Mouse (Mus musculus): ENCODE data around the gene Btbd18.

Btbd18 gene

DNA sequence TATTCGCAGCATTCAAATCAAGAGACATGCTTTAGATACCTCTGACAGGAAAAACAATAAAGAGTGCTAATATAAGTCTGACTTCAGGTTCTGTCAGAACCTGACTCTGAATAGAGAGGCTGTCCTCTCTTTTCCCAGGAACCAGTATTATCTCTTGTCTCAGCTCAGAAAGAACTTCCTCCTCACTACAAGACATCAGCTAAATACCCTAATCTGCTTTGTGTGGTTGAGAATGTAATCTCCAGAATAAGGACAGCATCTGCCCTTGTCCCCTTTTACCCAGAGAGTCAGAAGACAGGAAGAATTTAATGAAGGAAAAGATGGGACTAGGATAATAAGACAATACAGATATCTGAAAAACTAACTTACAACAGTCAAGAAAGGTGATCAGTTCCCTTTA lies 44.6 kb downstream of the Btbd18 start:
- no peak for DNase-seq (ENCODE audit: low read depth, low spot score)

DNA sequence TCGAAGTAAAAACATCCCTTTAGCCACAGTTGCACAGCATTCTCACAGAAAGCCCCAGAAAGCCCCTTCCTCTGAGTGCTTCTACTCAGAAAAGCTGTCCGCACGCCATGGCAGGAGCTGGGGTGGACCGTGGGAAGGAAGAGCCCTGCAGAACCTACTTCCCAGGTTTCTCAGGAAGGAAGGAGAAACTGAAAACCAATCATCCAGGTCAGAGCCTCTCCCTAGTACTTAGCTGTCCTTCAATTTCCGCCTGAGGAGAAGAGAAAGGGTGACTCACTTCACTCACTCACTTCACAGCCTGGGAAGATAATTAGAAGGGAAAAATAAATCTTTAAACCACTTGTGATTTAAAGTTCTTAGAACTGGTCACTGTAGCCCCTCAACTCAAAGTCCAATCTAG lies 45.5 kb downstream of the Btbd18 start:
- peak; percentile 42 for DNase-seq (ENCODE audit: low read depth, low spot score)

DNA sequence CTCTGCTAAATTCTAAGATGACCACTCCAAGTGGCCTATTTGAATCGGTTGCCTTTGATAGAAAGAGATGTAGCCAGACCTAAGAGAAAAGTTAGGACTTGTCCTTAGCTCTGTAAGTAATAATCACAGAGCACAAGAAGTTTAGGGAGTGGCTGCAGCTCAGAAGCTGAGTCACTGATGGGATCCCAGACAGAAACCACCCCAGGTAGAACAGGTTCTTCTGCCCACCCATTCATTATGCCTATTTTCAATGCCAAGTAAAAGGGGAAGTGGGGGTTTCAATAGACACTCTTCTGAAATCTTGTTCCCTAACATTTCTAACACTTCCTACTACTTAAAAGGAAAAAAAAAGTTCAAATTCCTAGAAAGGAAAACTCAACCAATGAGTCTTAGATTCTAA lies 46.4 kb downstream of the Btbd18 start:
- no peak for DNase-seq (ENCODE audit: low read depth, low spot score)

DNA sequence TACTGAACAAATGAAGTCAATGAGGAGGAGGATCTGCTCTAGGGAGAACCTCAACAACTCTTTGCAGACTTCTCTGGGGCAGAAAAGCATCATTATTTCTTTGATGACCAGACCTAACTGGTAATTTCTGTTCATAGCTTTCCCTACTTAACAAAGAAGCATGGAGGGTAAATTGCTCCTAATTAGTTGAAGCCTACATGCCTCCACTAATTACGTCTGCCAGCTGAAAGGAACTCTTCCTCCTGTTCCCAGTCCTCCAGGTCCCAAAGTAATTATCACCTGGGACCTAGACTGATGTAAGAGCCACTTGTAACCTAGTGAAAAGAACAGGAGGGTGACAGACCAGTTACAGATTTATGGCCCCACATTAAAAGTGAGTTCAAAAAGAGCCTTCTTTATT lies 48.6 kb downstream of the Btbd18 start:
- DNase-seq (ENCODE audit: low read depth, low spot score), result no peak

DNA sequence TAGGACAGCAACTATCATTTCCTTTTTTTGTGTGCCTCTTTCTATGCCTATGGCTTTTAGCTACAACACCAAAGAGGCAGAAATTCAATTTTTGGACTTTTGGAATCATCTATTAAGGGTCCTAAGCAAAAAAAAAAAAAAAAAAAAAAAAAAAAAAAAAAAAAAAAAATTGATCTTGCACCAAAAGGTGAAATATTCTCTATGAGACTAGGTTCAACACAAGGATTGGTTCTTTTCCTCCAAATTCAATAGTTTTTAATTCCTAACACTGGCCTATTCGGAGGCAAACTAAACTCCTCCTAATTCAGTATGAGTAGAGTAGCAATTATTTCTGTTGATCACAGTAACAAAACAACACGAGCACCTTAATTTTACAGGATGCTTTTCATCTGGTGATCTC lies 53.0 kb downstream of the Btbd18 start:
- DNase-seq (ENCODE audit: low read depth, low spot score), result no peak

DNA sequence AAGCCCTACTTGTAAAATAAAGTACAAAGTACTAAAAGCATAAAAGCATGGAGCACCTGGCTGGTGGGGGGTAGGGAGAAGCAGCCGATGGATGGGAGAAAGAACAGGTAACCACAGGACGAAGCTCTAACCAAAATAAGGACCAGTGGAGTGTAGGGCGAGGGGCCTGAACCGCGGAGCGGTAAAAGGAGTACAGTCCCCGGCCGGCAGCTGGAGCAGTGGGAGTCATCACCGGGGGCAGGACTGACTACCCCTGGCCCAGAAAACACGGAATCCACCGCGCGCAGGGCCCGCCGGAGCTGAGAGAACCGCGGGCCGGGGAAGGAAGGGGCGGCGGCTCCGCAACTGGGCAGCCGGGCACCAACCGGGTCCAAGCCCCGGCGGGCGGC lies 55.5 kb downstream of the Btbd18 start:
- DNase-seq (ENCODE audit: low read depth, low spot score), result peak; percentile 27

DNA sequence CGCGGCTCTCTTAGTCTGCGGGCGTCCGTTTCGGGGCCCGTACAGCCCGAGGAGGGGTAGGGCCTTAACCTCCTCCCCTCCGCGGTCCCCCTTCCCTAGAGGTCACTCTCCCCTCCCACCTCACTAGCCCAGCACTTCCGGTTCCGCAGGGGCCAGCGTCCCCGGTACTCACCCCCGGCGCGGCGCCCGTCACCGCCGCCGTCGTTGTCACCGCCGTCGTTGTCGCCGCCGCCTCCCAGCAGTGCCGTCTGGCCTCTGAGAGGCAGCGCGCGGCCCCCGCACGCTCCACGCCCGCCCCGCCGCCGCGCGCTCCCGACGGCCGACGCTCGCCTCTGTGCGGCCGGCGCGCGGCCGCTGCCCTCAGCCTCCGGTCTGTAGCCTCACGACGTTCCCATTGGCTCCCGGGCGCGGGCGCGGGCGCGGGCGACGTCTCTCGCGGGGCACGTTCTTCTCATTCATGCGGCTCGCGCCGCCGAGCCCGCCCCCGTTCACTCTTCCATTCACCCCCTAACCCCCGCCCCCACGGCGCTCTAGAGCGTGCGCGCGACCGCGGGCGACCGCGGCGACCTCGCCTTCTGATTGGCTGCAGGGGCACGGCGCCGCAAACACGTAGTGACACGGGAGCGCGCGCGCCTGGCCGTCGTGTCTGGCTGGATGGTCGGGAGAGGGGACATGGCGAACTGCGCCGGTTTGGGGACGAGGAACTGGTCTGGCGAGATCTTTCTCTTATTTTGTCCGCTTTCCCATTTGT lies 56.1 kb downstream of the Btbd18 start, which contains the start of gene Zdhhc5:
Zdhhc5 (minus strand) TSS at position 370 of the 751 bp plus-strand sequence.
- peak; percentile 96 for DNase-seq (ENCODE audit: low read depth, low spot score)

DNA sequence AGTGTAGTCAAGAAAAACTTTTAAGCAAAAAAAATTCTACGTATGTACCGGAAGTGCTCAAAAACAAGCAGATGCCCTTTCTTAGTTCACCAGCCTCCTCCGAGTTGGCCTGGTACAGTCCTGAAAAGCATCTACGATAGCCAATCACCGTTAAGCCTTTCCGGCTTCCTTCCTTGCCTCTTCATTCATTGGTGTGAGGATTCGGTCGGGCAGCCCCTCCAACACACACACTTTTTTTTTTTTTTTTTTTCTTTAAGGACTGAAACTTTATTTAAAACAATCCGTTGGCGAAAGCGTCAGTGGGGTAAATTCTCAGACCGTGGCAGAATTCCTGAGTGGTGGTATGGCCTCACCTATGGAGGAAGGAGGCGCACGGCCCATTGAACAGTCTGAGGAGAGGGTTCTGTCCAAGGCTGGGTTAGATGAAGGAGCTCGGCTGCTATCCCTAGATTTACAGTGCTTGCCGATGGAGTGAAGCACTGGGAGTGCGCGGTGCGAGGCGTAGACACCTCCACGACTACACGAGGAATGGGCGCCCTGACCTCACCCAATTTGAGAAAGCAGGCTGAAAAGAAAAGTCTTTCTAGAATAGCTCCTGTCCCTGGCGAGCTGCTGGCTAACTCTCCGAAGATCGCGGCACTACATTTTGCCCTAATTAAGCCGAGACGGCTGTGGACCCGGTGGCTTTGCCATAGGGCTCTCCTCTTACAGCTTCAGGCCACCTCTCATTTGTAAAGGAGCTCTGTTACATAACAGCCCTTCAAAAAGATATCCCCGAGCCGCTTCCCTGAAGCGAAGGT lies 56.9 kb downstream of the Btbd18 start:
- peak; percentile 99 for DNase-seq (ENCODE audit: low read depth, low spot score)

DNA sequence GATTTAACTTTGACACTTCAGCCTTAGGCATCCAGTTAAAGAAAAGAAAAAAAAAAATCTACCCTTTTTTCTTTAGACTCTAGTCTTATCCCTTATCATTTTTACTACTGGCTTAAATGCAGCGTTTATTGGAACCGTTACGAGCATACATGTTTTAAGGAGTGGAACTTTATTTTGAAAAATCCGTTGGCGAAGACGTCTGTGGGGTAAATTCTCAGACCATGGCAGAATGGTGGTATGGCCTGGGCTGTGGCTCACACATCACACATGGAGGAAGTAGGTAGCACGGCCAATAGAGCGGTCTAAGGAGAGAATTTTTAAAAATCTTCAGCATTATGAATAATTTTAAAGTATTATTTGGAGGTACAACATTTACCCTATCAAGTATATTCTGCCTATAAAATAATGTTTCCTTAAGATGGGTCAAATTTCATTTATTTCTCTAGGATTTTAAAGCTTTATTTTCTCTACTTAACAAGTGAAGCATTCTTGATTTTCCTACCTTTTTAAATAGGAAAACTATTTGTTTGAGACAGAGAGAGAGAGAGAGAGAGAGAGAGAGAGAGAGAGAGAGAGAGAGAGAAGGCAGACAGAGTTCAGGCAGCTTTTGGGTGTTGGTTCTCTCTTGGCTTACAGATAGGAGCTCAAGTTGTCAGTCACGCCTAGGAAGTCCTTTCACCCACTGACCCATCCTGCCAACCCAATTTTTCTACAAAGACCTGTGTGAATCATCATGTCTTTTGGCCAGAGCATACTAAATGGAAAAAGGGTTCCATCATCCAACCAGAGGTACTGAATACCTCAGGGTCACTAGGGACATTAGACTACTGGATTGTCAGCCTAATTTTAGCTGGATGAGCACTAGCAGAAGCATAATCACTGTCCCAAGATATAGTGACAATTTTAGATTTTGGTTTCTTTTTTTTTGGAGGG lies 57.8 kb downstream of the Btbd18 start:
- DNase-seq (ENCODE audit: low read depth, low spot score), result peak; percentile 84

DNA sequence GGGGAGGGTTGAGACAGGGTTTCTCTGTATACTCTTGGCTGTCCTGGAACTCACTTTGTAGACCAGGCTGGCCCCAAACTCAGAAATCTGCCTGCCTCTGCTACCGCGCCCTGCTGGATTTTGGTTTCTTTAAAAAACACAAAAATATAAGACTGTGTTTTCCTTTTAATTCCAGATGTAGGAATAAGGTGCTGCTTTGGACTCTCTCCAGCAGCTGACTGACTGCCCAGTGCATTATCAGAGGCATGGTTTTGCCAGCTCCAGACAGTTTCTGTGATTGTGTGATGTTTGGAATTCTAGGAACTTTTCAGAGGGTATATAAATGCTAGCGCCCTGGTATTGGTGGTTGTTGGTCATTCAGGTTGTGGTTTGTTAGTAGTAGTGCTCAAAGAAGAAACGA lies 58.5 kb downstream of the Btbd18 start:
- peak; percentile 48 for DNase-seq (ENCODE audit: low read depth, low spot score)
